Mouse (Mus musculus) testis, postnatal 14 days (tissue): Measurements from ENCODE around the gene Rsph4a.
"Not testable (repeated sequence)": the region's sequence is repeated elsewhere in the genome, so short reads cannot be mapped to it uniquely, and the experiment has no call there.

ENCODE experiments used
- DNase-seq: peaks from one replicate; pipeline ENCODE4 v3.0.0; 2021; ENCODE audit warnings: low spot score

The Rsph4a gene

DNA sequence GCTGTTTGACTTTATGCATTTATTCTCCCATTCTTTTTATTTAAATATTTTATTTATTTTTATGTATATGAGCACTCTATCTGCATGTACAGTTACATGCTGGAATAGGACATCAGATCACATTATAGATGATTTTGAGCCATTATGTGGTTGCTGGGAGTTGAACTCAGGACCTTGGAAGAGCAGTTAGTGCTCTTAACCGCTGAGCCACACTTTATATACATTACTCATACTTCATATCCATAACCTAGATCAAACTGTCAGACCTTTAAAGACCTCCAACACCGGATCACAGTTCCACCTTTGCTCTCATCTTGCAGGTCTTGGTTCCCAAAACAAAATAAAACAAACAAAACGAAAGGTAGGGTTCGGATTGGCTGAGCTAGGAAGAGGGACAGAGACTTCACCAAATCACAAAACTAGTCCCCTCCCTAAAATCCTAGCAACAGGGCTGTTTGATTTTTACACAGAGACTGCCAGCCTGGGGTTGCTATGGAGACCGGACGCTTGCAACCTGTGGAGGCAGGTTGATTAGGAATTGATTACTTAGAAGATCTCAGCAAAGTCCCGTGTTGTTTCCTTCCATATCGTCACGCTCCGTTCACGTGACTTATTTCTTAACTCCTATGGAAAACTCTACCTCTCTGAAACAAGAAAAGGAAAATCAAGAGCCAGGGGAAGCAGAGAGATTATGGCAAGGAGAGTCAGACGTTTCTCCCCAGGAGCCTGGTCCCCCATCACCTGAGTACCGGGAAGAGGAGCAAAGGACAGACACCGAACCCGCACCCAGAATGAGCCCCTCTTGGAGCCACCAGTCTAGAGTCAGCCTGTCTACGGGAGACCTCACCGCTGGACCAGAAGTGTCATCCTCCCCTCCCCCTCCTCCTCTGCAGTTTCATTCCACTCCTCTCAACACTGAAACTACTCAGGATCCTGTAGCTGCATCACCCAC is at the start of gene Rsph4a:
Rsph4a (plus strand) TSS at position 582 of the 952 bp plus-strand sequence.
- peak; percentile 35 for DNase-seq

DNA sequence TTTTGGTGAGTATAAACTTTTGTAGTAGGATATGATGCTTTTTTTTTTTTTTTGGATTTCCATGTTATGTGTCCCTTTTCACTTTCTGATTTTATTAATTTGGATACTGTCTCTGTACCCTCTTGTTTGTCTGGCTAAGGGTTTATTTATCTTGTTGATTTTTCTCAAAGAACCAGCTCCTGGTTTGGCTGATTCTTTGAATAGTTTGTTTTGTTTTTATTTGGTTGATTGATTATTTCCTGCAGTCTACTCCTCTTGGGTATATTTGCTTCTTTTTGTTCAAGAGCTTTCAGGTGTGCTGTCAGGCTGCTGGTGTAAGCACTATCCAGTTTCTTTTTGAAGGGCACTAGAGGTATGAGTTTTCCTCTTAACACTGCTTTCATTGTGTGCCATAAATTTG is 47.5 kb upstream of the Rsph4a start, which contains the start of gene Sult3a1:
Sult3a1 (plus strand) TSS at position 301 of the 400 bp plus-strand sequence.
- no peak for DNase-seq

DNA sequence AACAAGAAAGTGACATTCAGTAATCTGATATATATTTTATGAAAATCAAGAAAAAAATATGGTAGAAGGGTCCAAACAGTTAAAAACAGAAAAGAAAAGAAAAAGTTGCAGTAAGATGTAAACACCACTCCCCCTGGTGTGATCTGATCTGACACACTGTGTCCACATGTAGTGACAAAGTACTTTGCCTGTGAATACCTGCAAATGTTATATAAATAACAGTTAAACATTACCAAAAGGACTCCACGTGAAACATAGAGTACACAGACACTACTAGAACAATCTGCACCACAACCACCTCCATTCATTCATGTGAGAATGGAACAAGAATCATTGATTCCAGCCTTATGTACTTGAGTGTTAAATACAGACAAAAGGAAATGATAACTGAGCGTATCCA is 38.9 kb upstream of the Rsph4a start:
- DNase-seq: no peak

DNA sequence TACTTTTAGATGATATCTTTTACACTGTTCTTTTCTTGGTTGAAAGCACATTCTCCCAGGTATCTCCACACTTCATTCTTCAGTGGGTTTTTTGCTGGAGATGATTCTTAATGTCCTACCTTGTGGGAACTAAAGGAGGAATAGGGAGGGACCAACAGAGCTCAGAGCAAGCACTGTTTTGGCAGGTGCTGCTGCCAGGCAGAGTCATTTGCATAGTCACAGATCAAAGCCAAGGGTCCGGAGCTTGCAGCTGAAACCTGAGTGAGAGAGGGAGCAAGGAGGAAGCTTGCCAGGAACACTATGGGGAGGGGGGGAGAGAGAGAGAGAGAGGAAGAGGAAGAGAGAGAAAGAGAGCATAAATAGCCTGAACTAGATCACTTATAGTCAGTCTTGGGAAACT is 34.5 kb upstream of the Rsph4a start:
- DNase-seq: no peak

DNA sequence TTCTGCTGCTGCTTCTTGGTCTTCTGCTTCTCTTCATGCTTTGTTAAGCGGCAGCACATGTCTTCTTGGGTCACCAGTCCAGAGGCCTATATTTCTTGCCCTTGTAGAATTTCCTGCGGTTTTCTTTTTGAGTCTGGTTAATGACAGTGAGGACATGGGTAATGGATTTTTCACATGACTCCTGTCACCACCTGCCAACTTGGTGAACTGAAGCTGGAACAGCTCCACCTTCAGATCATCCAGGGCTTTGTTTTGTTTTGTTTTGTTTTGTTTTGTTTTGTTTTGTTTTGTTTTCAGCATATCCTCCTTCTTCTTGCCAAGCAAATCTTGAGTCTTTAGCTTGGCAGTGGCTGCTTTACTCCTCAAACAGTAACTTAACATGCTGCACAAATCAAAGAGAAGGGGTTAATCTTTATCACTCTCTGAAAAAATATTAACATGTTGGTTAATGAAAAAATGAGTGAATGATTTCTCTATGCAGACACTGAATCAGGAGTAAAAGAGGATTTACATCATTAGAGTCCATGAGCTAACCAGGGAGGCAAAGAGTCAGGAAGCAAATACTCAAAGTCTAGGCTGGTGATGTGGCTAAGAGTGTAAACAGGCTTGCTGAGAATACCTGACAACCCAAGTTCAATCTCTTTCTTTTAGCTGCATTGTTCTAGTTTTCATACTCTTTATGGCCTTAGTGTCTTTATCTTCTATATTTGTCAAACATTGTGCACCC is 32.1 kb upstream of the Rsph4a start:
- DNase-seq: no peak

DNA sequence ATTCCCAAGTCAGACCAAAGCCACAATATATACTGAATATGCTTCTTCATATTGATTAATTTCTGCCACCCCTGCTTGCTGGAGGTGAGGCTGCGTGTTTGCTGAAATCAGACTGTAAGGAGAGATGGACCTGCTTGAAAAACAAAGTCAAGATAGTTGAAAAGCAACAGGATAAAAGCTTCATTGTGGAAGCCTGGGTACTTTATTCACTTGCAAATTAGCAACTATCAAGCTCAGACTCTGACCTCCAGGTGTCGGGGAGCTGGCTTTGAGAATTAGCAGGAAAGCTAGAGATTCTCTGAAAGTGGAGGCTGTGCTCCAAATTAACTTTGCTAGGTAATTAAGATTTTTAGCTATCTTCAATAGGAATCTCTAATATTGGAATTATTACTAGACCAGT is 22.5 kb upstream of the Rsph4a start:
- DNase-seq: not testable (repeated sequence)

DNA sequence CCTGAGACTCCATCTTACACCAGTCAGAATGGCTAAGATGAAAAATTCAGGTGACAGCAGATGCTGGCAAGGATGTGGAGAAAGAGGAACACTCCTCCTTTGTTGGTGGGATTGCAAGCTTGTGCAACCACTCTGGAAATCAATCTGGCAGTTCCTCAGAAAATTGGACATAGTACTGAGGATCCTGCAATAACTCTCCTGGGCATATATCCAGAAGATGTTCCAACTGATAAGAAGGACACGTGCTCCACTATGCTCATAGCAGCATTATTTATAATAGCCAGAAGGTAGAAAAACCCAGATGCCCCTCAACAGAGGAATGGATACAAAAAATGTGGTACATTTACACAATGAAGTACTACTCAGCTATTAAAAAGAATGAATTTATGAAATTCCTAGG is 3.4 kb upstream of the Rsph4a start:
- DNase-seq: not testable (repeated sequence)

DNA sequence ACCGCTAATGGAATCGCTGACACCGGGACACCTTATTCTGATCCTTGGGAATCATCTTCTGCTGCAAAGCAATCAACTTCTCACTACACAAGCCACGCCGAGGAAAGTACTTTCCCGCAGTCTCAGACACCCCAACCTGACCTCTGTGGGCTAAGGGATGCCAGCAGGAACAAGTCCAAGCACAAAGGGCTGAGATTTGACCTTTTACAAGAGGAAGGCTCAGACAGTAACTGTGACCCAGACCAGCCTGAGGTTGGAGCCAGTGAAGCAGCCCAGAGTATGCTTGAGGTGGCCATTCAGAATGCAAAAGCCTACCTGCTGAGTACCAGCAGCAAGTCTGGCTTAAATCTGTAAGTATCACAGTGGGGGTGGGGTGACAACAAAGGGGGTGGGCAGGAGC is 578 bp downstream of the Rsph4a start:
- no peak for DNase-seq

DNA sequence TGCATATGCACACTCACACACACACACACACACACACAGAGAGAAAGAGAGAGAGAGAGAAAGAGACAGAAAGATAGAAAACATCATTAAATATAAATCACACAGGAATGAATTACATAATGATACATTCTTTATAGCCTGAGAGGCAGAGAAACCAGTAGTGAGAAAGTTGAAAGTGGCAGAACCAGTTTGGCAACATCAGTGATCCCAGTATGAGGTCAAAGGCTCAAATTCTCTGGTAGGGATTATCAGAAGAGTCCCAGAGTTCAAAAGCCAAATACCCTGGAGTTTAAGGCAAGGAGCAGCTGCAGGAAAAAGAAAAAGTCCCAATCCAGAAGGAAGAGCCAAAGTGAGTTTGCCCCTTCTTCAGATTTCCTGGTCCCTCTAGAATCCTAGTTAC is 35.8 kb downstream of the Rsph4a start:
- DNase-seq: no peak

DNA sequence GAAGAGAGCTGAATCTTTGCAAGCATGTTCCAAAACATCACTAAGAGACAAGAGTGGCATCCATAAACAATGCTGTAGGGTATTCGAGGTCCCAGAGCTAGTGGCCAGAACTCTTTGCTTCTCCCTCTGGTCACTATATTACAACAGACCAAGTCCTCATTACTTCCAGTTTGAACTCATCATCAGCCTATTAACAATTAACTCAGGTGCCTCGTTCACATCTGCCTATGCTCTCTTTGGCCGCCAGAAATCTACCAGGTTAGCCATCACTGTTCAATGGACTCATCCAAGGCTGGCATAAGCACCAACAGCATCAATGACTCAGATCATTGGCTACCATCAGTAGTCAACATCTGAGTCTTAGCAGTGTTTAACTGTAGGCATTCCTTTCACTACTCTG is 40.5 kb downstream of the Rsph4a start:
- DNase-seq: no peak

DNA sequence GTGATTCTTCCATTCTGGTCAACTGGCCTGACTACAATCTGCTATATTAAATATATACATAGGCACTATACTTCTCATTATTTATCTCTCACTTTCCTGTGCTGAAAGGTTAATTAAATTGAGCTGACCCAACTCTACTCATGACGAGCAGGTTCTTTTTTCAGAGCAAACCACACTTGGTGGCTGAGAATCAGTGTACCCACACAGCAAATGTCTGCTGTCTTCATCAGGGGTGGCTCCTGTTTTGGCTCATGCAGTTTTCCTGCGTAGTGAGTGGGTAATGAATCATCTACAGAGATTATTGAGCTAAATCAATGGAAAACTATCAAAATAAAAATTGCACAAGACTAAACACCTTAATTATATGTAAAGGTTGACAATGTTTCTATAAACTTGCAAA is 41.4 kb downstream of the Rsph4a start:
- no peak for DNase-seq

DNA sequence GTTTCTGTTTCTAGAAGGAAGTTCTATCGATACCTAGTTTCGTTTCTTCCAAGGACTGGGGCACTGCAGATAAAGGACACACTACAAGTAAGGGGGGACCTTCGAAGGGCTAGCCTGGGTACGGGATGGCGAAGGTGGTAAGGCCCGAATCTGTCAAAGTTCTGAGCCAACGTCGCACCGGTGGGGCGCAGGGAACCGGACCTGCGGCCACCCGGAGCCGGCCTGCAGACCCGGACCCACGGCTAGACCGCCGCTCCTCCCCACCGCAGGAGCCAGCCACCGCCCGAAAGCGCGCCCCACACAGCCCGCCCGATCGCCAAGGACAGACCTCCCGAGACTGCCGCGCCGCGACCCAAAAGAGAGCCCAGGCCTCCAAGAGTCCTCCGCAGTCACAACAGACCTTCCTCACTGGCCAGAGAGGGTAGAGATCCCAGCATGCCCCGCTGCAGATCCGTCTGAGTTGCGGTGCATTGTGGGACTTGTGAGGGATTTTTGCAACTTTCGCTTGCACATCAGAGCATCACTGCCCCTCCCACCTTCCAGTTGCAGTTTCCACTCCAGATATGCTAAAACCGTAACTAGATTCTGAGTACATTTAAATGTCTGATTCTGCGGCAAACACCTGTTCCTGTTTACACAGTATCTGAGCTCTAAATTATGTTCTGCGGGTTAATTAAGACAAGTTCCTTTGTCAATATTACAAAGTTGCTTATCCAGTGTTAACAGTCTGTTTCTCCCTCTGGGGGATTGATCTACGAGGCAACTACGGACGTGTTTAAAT is 46.1 kb downstream of the Rsph4a start, which contains the start of gene Zup1:
Zup1 (minus strand) TSS at position 467 of the 781 bp plus-strand sequence.
- peak; percentile 83 for DNase-seq

DNA sequence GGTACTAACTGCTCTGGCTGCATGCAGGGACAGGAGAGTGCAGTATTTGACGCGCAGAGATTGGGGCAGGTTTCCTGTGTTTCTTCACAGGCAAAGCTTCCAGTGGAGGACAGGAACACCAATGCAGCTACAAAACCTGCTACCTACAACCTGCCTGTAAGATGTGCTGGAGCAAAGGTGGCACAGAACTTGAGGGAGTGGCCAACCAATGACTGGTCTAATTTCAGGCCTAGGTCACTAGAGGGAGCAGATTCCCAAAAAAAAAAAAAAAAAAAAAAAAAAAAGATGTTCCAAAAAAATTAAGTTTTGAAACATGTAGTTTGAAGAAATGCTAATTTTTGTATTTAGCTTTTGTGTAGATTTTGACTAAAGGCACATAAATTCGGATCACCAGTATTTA is 47.6 kb downstream of the Rsph4a start:
- DNase-seq: no peak
